In genomic region chr5:101381361-101381760, GRCm38 (mm10) we compare ENCODE assay signal across 25 mouse cellular contexts.
"Had no signal": no experiment of that assay in that cellular context is flagged by ENCODE, and none has a peak within 500 bp of the region (broad histone marks: within the 10 kb centered on the region; RNA-seq: fewer than 3 reads in every experiment).

No protein-coding gene starts in this region.

- H3K4me3 ChIP-seq: limb, embryonic 10.5 days; limb, embryonic 13.5 days; liver, embryonic 12.5 days; liver, embryonic 15.5 days; lung, embryonic 15.5 days; megakaryocyte, embryonic 14.5 days; midbrain, embryonic 10.5 days; midbrain, embryonic 13.5 days; myocyte; neural tube, embryonic 13.5 days had no signal

- H3K27ac ChIP-seq: kidney, postnatal 0 days; limb, embryonic 10.5 days; limb, embryonic 13.5 days; liver, embryonic 12.5 days; liver, embryonic 15.5 days; lung, embryonic 15.5 days; midbrain, embryonic 10.5 days; midbrain, embryonic 13.5 days; neural tube, embryonic 13.5 days; stomach, postnatal 0 days had no signal

- ATAC-seq: liver, embryonic 12.5 days; midbrain, embryonic 13.5 days; midbrain, embryonic 16.5 days had no signal

- H3K36me3 ChIP-seq: limb, embryonic 10.5 days; limb, embryonic 13.5 days; liver, embryonic 12.5 days; liver, embryonic 15.5 days; lung, embryonic 15.5 days; midbrain, embryonic 10.5 days; midbrain, embryonic 13.5 days; neural tube, embryonic 13.5 days had no signal

- H3K9ac ChIP-seq: limb, embryonic 13.5 days; liver, embryonic 12.5 days; liver, embryonic 15.5 days; lung, embryonic 15.5 days; midbrain, embryonic 13.5 days; neural tube, embryonic 13.5 days had no signal

- H3K4me1 ChIP-seq: limb, embryonic 10.5 days; limb, embryonic 13.5 days; liver, embryonic 12.5 days; liver, embryonic 15.5 days; megakaryocyte, embryonic 14.5 days; midbrain, embryonic 13.5 days; neural tube, embryonic 13.5 days had no signal

- H3K9me3 ChIP-seq: limb, embryonic 10.5 days; limb, embryonic 13.5 days; liver, embryonic 12.5 days; lung, embryonic 15.5 days; midbrain, embryonic 10.5 days; midbrain, embryonic 13.5 days; neural tube, embryonic 13.5 days had no signal

- H3K4me2 ChIP-seq: limb, embryonic 13.5 days; liver, embryonic 12.5 days; liver, embryonic 15.5 days; lung, embryonic 15.5 days; midbrain, embryonic 13.5 days; neural tube, embryonic 13.5 days had no signal

- DNase-seq: kidney, adult 8-10 months; kidney, postnatal 25 days; liver; lung, adult 18-20 months; lung, postnatal 10 days; lung, postnatal 36 days; right cerebral cortex, adult 18-20 months; right cerebral cortex, postnatal 14 days; right cerebral cortex, postnatal 4 days; thymus, adult 2 months; thymus, postnatal 14 days; thymus, postnatal 4 days had no signal

- H3K27me3 ChIP-seq: limb, embryonic 13.5 days; liver, embryonic 12.5 days; liver, embryonic 15.5 days; megakaryocyte, embryonic 14.5 days had no signal
